Mouse (Mus musculus): ENCODE results near the gene Insr. TPM values are rescaled to one million over a fixed set of nuclear protein-coding genes. Genes with fewer than 3 reads are reported as not detected.
A peak's percentile ranks its signal among the peaks of the same experiment; 100 is the strongest.

Insr gene
- polyA plus RNA-seq, 1 experiment from 2014 or later: 48.6 TPM

GRCm38 (mm10) chr8:3220502-3220901, 58.9 kb downstream of the Insr start:
- H3K4me2 ChIP-seq (ENCODE audit: low read length): peak overlapping the region; percentile 71
- peak overlapping the region; percentile 56 for H3K4me3 ChIP-seq (ENCODE audit: low read depth, low read length)
- peak; percentile 80 for ATAC-seq
- H3K27me3 ChIP-seq (ENCODE audit: control insufficient read depth, insufficient read depth, low read depth, low read length): no peaks in the 10 kb centered on the region
- WGBS: 3% methylated on average over 9 of the region's 9 CpGs
- no peaks in the 10 kb centered on the region for H3K9me3 ChIP-seq (replicated peaks; ENCODE audit: control insufficient read depth, low read length, poor library complexity, severe bottlenecking)
- peak overlapping the region; percentile 92 for H3K27ac ChIP-seq (ENCODE audit: low read length)
- no peaks in the 10 kb centered on the region for H3K36me3 ChIP-seq (ENCODE audit: control insufficient read depth, insufficient read depth, low read length)
- peak overlapping the region; percentile 53 for H3K9ac ChIP-seq (ENCODE audit: low read depth, low read length)
- peaks cover 21% of the 10 kb centered on the region for H3K4me1 ChIP-seq (ENCODE audit: control insufficient read depth, insufficient read depth, low read length)

- Histone ChIP-seq H3K9ac (ENCODE audit: low read depth, low read length) (peak overlapping the region; percentile 53; the same call in 1 of the 2 replicates), H3K4me3 (ENCODE audit: low read depth, low read length) (peak overlapping the region; percentile 56; the same call in 1 of the 2 replicates), H3K27ac (ENCODE audit: low read length) (peak overlapping the region; percentile 92), H3K27me3 (ENCODE audit: control insufficient read depth, insufficient read depth, low read depth, low read length) (no peaks in the 10 kb centered on the region), H3K36me3 (ENCODE audit: control insufficient read depth, insufficient read depth, low read length) (no peaks in the 10 kb centered on the region), H3K4me2 (ENCODE audit: low read length) (peak overlapping the region; percentile 71), H3K9me3 (replicated peaks; ENCODE audit: control insufficient read depth, low read length, poor library complexity, severe bottlenecking) (no peaks in the 10 kb centered on the region), H3K4me1 (ENCODE audit: control insufficient read depth, insufficient read depth, low read length) (peaks cover 21% of the 10 kb centered on the region)
- WGBS: 91% methylated on average over 12 of the region's 12 CpGs
- no peak for ATAC-seq
Observed at GRCm38 (mm10) chr8:3219921-3220411, 59.5 kb downstream of the Insr start.

- H3K9ac ChIP-seq (ENCODE audit: low read depth, low read length): no peak overlapping the region
- WGBS: 74% methylated on average over 3 of the region's 3 CpGs
- no peaks in the 10 kb centered on the region for H3K9me3 ChIP-seq (replicated peaks; ENCODE audit: control insufficient read depth, low read length, poor library complexity, severe bottlenecking)
- peaks cover 21% of the 10 kb centered on the region for H3K4me1 ChIP-seq (ENCODE audit: control insufficient read depth, insufficient read depth, low read length)
- no peaks in the 10 kb centered on the region for H3K27me3 ChIP-seq (ENCODE audit: control insufficient read depth, insufficient read depth, low read depth, low read length)
- no peaks in the 10 kb centered on the region for H3K36me3 ChIP-seq (ENCODE audit: control insufficient read depth, insufficient read depth, low read length)
- no peak overlapping the region for H3K4me2 ChIP-seq (ENCODE audit: low read length)
- no peak overlapping the region for H3K4me3 ChIP-seq (ENCODE audit: low read depth, low read length)
- H3K27ac ChIP-seq (ENCODE audit: low read length): no peak overlapping the region
- ATAC-seq: no peak
Observed at GRCm38 (mm10) chr8:3219266-3219665, 60.2 kb downstream of the Insr start.

GRCm38 (mm10) chr8:3216541-3217092, 62.8 kb downstream of the Insr start:
- Histone ChIP-seq H3K27me3 (ENCODE audit: control insufficient read depth, insufficient read depth, low read depth, low read length) (no peaks in the 10 kb centered on the region), H3K9me3 (replicated peaks; ENCODE audit: control insufficient read depth, low read length, poor library complexity, severe bottlenecking) (no peaks in the 10 kb centered on the region), H3K4me2 (ENCODE audit: low read length) (no peak overlapping the region), H3K4me1 (ENCODE audit: control insufficient read depth, insufficient read depth, low read length) (peaks cover 7% of the 10 kb centered on the region), H3K9ac (ENCODE audit: low read depth, low read length) (no peak overlapping the region), H3K36me3 (ENCODE audit: control insufficient read depth, insufficient read depth, low read length) (no peaks in the 10 kb centered on the region), H3K27ac (ENCODE audit: low read length) (peak overlapping the region; percentile 51; the same call in 1 of the 2 replicates), H3K4me3 (ENCODE audit: low read depth, low read length) (no peak overlapping the region)
- ATAC-seq: no peak
- 69% methylated on average over 4 of the region's 4 CpGs for WGBS

- H3K27ac ChIP-seq (ENCODE audit: low read length): peak overlapping the region; percentile 9; the same call in 1 of the 2 replicates
- H3K4me2 ChIP-seq (ENCODE audit: low read length): no peak overlapping the region
- H3K36me3 ChIP-seq (ENCODE audit: control insufficient read depth, insufficient read depth, low read length): peaks cover 2% of the 10 kb centered on the region; the same call in 1 of the 2 replicates
- H3K4me1 ChIP-seq (ENCODE audit: control insufficient read depth, insufficient read depth, low read length): peaks cover 7% of the 10 kb centered on the region
- H3K27me3 ChIP-seq (ENCODE audit: control insufficient read depth, insufficient read depth, low read depth, low read length): no peaks in the 10 kb centered on the region
- ATAC-seq: peak; percentile 18; the same call in 1 of the 2 replicates
- no peak overlapping the region for H3K9ac ChIP-seq (ENCODE audit: low read depth, low read length)
- H3K9me3 ChIP-seq (replicated peaks; ENCODE audit: control insufficient read depth, low read length, poor library complexity, severe bottlenecking): no peaks in the 10 kb centered on the region
- no peak overlapping the region for H3K4me3 ChIP-seq (ENCODE audit: low read depth, low read length)
Observed at GRCm38 (mm10) chr8:3215561-3215960, 63.9 kb downstream of the Insr start.

GRCm38 (mm10) chr8:3214601-3215000, 64.8 kb downstream of the Insr start:
- Histone ChIP-seq H3K27ac (ENCODE audit: low read length) (no peak overlapping the region), H3K4me2 (ENCODE audit: low read length) (no peak overlapping the region), H3K9me3 (replicated peaks; ENCODE audit: control insufficient read depth, low read length, poor library complexity, severe bottlenecking) (no peaks in the 10 kb centered on the region), H3K36me3 (ENCODE audit: control insufficient read depth, insufficient read depth, low read length) (peaks cover 2% of the 10 kb centered on the region; the same call in 1 of the 2 replicates), H3K4me1 (ENCODE audit: control insufficient read depth, insufficient read depth, low read length) (peaks cover 2% of the 10 kb centered on the region; the same call in 1 of the 2 replicates), H3K27me3 (ENCODE audit: control insufficient read depth, insufficient read depth, low read depth, low read length) (no peaks in the 10 kb centered on the region), H3K9ac (ENCODE audit: low read depth, low read length) (no peak overlapping the region), H3K4me3 (ENCODE audit: low read depth, low read length) (no peak overlapping the region)
- ATAC-seq: no peak
- 90% methylated on average over 1 of the region's 1 CpGs for WGBS

- Histone ChIP-seq H3K27ac (ENCODE audit: low read length) (no peak overlapping the region), H3K9ac (ENCODE audit: low read depth, low read length) (no peak overlapping the region), H3K4me3 (ENCODE audit: low read depth, low read length) (no peak overlapping the region), H3K4me2 (ENCODE audit: low read length) (no peak overlapping the region), H3K27me3 (ENCODE audit: control insufficient read depth, insufficient read depth, low read depth, low read length) (no peaks in the 10 kb centered on the region), H3K36me3 (ENCODE audit: control insufficient read depth, insufficient read depth, low read length) (peaks cover 2% of the 10 kb centered on the region; the same call in 1 of the 2 replicates), H3K9me3 (replicated peaks; ENCODE audit: control insufficient read depth, low read length, poor library complexity, severe bottlenecking) (no peaks in the 10 kb centered on the region), H3K4me1 (ENCODE audit: control insufficient read depth, insufficient read depth, low read length) (0 out of 2 replicates have a peak, but pooled peaks cover 2% of the 10 kb centered on the region)
- WGBS: 88% methylated on average over 9 of the region's 9 CpGs
- no peak for ATAC-seq
Observed at GRCm38 (mm10) chr8:3211456-3211855, 68.0 kb downstream of the Insr start.

GRCm38 (mm10) chr8:3209960-3210359, 69.5 kb downstream of the Insr start:
- Histone ChIP-seq H3K4me3 (ENCODE audit: low read depth, low read length) (no peak overlapping the region), H3K36me3 (ENCODE audit: control insufficient read depth, insufficient read depth, low read length) (peaks cover 9% of the 10 kb centered on the region; the same call in 1 of the 2 replicates), H3K4me1 (ENCODE audit: control insufficient read depth, insufficient read depth, low read length) (no peaks in the 10 kb centered on the region), H3K9me3 (replicated peaks; ENCODE audit: control insufficient read depth, low read length, poor library complexity, severe bottlenecking) (no peaks in the 10 kb centered on the region), H3K4me2 (ENCODE audit: low read length) (no peak overlapping the region), H3K9ac (ENCODE audit: low read depth, low read length) (no peak overlapping the region), H3K27ac (ENCODE audit: low read length) (0 out of 2 replicates have a peak overlapping the region, but pooled peaks have one; percentile 18), H3K27me3 (ENCODE audit: control insufficient read depth, insufficient read depth, low read depth, low read length) (no peaks in the 10 kb centered on the region)
- ATAC-seq: no peak
- 96% methylated on average over 3 of the region's 3 CpGs for WGBS

- H3K27ac ChIP-seq (ENCODE audit: low read length): no peak overlapping the region
- no peak overlapping the region for H3K4me3 ChIP-seq (ENCODE audit: low read depth, low read length)
- no peak for ATAC-seq
- peaks cover 13% of the 10 kb centered on the region for H3K36me3 ChIP-seq (ENCODE audit: control insufficient read depth, insufficient read depth, low read length)
- H3K4me2 ChIP-seq (ENCODE audit: low read length): no peak overlapping the region
- no peaks in the 10 kb centered on the region for H3K27me3 ChIP-seq (ENCODE audit: control insufficient read depth, insufficient read depth, low read depth, low read length)
- no peaks in the 10 kb centered on the region for H3K9me3 ChIP-seq (replicated peaks; ENCODE audit: control insufficient read depth, low read length, poor library complexity, severe bottlenecking)
- no peaks in the 10 kb centered on the region for H3K4me1 ChIP-seq (ENCODE audit: control insufficient read depth, insufficient read depth, low read length)
- H3K9ac ChIP-seq (ENCODE audit: low read depth, low read length): no peak overlapping the region
- 76% methylated on average over 3 of the region's 3 CpGs for WGBS
Observed at GRCm38 (mm10) chr8:3209268-3209667, 70.1 kb downstream of the Insr start.
